Mouse (Mus musculus): ENCODE results near the gene Pip5kl1.

DNA sequence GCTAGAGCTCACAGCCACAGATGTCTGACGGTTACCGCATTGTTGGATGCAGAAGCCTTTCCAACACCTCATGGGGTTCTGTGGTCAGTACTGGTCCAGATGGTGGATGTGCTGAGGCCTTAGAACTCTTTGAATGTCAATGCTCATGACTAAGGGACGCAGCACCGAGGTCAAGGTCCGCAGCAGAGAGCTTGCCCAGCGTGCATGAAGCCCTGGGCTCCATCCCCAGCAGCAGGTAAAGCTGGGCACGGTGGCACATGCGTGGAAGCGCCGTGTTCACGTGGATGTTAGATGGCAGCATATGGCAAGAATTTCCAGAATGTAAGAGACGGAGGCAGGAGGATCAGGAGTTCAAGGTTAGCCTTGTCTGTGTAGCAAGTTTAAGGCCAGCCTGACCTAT lies 48.8 kb upstream of the Pip5kl1 start:
- TF ChIP-seq CTCF (IDR thresholded peaks at IDR 0.05; ENCODE audit: low read depth): no peak
- no peak for TF ChIP-seq EP300 (IDR thresholded peaks at IDR 0.05; ENCODE audit: low read depth)
